Mouse (Mus musculus): Measurements from ENCODE around the gene Bbs9.
A peak's percentile ranks its signal among the peaks of the same experiment; 100 is the strongest.

Gene Bbs9

GRCm38 (mm10) chr9:22698501-22698900 is 223.0 kb downstream of the Bbs9 start:
- DNase-seq, result no peak

- DNase-seq, result no peak
These were observed 226.6 kb downstream of the Bbs9 start for GRCm38 (mm10) chr9:22702065-22702611.

- no peak for DNase-seq
These were observed 227.4 kb downstream of the Bbs9 start for GRCm38 (mm10) chr9:22702812-22703367.

GRCm38 (mm10) chr9:22703541-22703940 is 228.0 kb downstream of the Bbs9 start:
- no peak for DNase-seq

- DNase-seq, result no peak
These were observed 231.8 kb downstream of the Bbs9 start for GRCm38 (mm10) chr9:22707166-22707913.

GRCm38 (mm10) chr9:22708970-22709726 is 233.6 kb downstream of the Bbs9 start:
- DNase-seq, result peak; percentile 83 to 88

GRCm38 (mm10) chr9:22710032-22710431 is 234.5 kb downstream of the Bbs9 start:
- DNase-seq, result peak in 1 of 2 experiments; percentile 20

GRCm38 (mm10) chr9:22711339-22711738 is 235.8 kb downstream of the Bbs9 start:
- no peak for DNase-seq

GRCm38 (mm10) chr9:22712743-22713142 is 237.2 kb downstream of the Bbs9 start:
- no peak for DNase-seq

GRCm38 (mm10) chr9:22713286-22713685 is 237.8 kb downstream of the Bbs9 start:
- peak; percentile 59 to 86 for DNase-seq

- no peak for DNase-seq
These were observed 242.1 kb downstream of the Bbs9 start for GRCm38 (mm10) chr9:22717583-22717982.

- no peak for DNase-seq
These were observed 242.8 kb downstream of the Bbs9 start for GRCm38 (mm10) chr9:22718174-22718823.

GRCm38 (mm10) chr9:22732646-22733045 is 257.1 kb downstream of the Bbs9 start:
- no peak for DNase-seq

GRCm38 (mm10) chr9:22734954-22735353 is 259.4 kb downstream of the Bbs9 start:
- no peak for DNase-seq

GRCm38 (mm10) chr9:22735385-22735784 is 259.9 kb downstream of the Bbs9 start:
- DNase-seq, result no peak

GRCm38 (mm10) chr9:22737893-22738292 is 262.4 kb downstream of the Bbs9 start:
- DNase-seq, result no peak

GRCm38 (mm10) chr9:22738861-22739260 is 263.3 kb downstream of the Bbs9 start:
- no peak for DNase-seq

GRCm38 (mm10) chr9:22741967-22742366 is 266.5 kb downstream of the Bbs9 start:
- DNase-seq, result no peak

GRCm38 (mm10) chr9:22748617-22749016 is 273.1 kb downstream of the Bbs9 start:
- DNase-seq, result no peak

GRCm38 (mm10) chr9:22750779-22751545 is 275.4 kb downstream of the Bbs9 start:
- no peak for DNase-seq

- no peak for DNase-seq
These were observed 276.0 kb downstream of the Bbs9 start for GRCm38 (mm10) chr9:22751546-22751929.

GRCm38 (mm10) chr9:22754081-22754672 is 278.7 kb downstream of the Bbs9 start:
- no peak for DNase-seq
